Mouse (Mus musculus) heart, embryonic 16.5 days (tissue): ENCODE results near the gene Tmem63a. TPM values are rescaled to one million over a fixed set of nuclear protein-coding genes. Genes with fewer than 3 reads are reported as not detected.

Experiments
- ATAC-seq: fragments of 200-750 bp; cut with Nextera tagmentation; replicated peaks from 2 replicates; pipeline ENCODE4 v1.8.0; 2017; ENCODE audit warnings: moderate number of reproducible peaks; ENCODE audit not compliant: insufficient read depth, low FRiP score; ENCODE audit errors: extremely low read depth
- H3K27ac ChIP-seq: fragments of 300-500 bp; sonication (generic); 2 replicates; pipeline ENCODE4 v1.5.1; 2014; ENCODE audit warnings: mild to moderate bottlenecking, low read length, control low read depth, moderate library complexity
- H3K27me3 ChIP-seq: fragments of 300-500 bp; sonication (generic); 2 replicates; pipeline ENCODE4 v1.6.1; 2014; ENCODE audit warnings: low read length, mixed read lengths; ENCODE audit not compliant: control insufficient read depth, insufficient read depth
- H3K36me3 ChIP-seq: fragments of 300-500 bp; sonication (generic); 2 replicates; pipeline ENCODE4 v1.6.1; 2014; ENCODE audit not compliant: control insufficient read depth, insufficient read depth
- H3K4me1 ChIP-seq: fragments of 300-500 bp; sonication (generic); 2 replicates; pipeline ENCODE4 v1.6.1; 2014; ENCODE audit warnings: low read length, mixed read lengths; ENCODE audit not compliant: control insufficient read depth, insufficient read depth
- H3K4me2 ChIP-seq: fragments of 300-500 bp; sonication (generic); 2 replicates; pipeline ENCODE4 v1.6.1; 2014; ENCODE audit warnings: low read depth, mild to moderate bottlenecking, control low read depth, low read length
- H3K4me3 ChIP-seq: fragments of 300-500 bp; sonication (generic); 2 replicates; pipeline ENCODE4 v1.5.1; 2014; ENCODE audit warnings: mild to moderate bottlenecking, control low read depth, low read length
- H3K9ac ChIP-seq: fragments of 300-500 bp; sonication (generic); 2 replicates; pipeline ENCODE4 v1.6.1; 2014; ENCODE audit warnings: low read length, control low read depth
- H3K9me3 ChIP-seq: fragments of 300-500 bp; sonication (generic); replicated peaks from 2 replicates; pipeline ENCODE4 v1.6.1; 2016; ENCODE audit warnings: low read length; ENCODE audit not compliant: control insufficient read depth
- WGBS: fragments of 180-500 bp; shearing (Covaris S2); extraction: QIAGEN DNeasy Blood & Tissue Kit; methylation state at CpG from one replicate; pipeline ENCODE4 v1.1.7; 2014; 5-methylcytosine and 5-hydroxymethylcytosine counted together
- polyA plus RNA-seq: library from polyadenylated mRNA; unstranded; fragments of >200 nt; fragmentation: Nextera tagmentation; extraction: Ambion mirVana; gene quantifications from 2 replicates; pipeline ENCODE4 v1.2.1, GENCODE M21; 2015

Tmem63a gene
- polyA plus RNA-seq, 1 experiment from 2014 or later, result 11.2 TPM

DNA sequence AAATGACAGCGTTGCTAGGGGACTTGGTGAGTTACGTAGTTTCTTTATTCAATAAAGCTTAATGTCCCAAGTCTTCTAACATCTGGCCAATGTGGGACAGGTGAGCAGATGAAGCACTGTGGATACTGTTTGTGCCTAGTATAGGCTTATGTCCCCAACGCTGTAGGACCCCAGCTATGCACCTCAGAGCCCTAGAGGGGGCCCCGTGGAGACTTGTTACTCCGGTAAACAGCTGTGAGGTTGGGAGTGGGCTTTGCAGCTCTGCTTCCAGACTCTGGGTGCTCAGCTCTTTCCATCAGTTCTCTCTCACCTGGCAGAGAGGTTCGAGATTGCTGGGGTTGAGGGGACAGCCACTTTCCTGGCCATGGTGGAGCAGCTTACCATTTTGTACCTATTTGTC lies 36.8 kb upstream of the Tmem63a start:
- Histone ChIP-seq H3K9me3 (no peaks in the 10 kb centered on the region), H3K27ac (no peak overlapping the region), H3K9ac (peak overlapping the region; percentile 85; the same call in 1 of the 2 replicates), H3K4me2 (peak overlapping the region; percentile 89), H3K4me1 (peaks cover 12% of the 10 kb centered on the region), H3K4me3 (peak overlapping the region; percentile 79), H3K27me3 (no peaks in the 10 kb centered on the region), H3K36me3 (peaks cover 5% of the 10 kb centered on the region)
- 66% methylated on average over 6 of the region's 6 CpGs for WGBS
- no peak for ATAC-seq

DNA sequence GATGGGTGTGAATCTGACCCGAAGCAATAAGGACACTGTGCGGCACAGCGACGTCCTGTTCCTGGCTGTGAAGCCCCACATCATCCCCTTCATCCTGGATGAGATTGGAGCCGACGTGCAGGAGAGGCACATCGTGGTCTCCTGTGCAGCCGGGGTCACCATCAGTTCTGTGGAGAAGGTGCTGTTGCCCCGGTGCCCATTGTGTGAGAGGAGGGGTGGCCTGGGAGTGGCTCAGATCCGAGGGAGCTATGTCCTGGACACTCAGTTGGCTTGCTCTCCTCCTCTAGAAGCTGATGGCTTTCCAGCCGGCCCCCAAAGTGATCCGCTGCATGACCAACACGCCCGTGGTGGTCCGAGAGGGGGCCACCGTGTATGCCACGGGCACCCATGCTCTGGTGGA lies 36.3 kb upstream of the Tmem63a start:
- H3K27me3 ChIP-seq, result no peaks in the 10 kb centered on the region
- H3K27ac ChIP-seq, result no peak overlapping the region
- no peak for ATAC-seq
- H3K4me2 ChIP-seq, result no peak overlapping the region
- no peaks in the 10 kb centered on the region for H3K9me3 ChIP-seq
- H3K9ac ChIP-seq, result no peak overlapping the region
- no peak overlapping the region for H3K4me3 ChIP-seq
- peaks cover 5% of the 10 kb centered on the region for H3K36me3 ChIP-seq
- 93% methylated on average over 17 of the region's 17 CpGs for WGBS
- H3K4me1 ChIP-seq, result peaks cover 12% of the 10 kb centered on the region

DNA sequence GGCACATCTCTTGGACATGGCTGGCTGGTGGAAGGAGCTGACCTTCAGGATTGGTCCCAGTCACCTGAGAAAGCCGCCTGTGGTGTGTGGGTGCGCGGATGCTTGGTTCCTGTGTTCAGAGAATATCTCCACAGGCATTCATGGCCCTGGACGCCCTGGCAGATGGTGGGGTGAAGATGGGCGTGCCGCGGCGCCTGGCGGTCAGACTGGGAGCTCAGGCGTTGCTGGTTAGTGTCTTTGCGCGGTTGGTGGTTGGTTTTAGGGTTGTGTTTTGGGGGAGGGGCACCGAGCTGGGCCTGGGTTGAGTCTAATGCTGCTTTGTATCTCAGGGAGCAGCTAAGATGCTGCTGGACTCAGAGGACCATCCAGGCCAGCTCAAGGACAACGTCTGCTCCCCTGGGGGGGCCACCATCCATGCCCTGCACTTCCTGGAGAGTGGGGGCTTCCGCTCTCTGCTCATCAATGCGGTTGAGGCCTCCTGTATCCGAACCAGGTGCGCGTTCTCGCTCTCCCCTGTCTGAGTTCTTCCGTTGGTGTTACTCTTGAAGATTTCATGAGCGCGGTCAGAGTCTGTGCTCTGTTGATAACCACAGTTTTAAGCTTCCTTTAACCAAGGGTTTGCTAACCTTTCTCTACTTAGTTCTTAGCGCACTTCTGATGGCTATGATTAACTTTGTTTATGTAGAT lies 35.5 kb upstream of the Tmem63a start:
- Histone ChIP-seq H3K9me3 (no peaks in the 10 kb centered on the region), H3K36me3 (peaks cover 5% of the 10 kb centered on the region), H3K4me1 (peaks cover 12% of the 10 kb centered on the region), H3K27ac (no peak overlapping the region), H3K4me3 (no peak overlapping the region), H3K4me2 (no peak overlapping the region), H3K9ac (no peak overlapping the region), H3K27me3 (no peaks in the 10 kb centered on the region)
- no peak for ATAC-seq
- WGBS, result 89% methylated on average over 24 of the region's 24 CpGs

DNA sequence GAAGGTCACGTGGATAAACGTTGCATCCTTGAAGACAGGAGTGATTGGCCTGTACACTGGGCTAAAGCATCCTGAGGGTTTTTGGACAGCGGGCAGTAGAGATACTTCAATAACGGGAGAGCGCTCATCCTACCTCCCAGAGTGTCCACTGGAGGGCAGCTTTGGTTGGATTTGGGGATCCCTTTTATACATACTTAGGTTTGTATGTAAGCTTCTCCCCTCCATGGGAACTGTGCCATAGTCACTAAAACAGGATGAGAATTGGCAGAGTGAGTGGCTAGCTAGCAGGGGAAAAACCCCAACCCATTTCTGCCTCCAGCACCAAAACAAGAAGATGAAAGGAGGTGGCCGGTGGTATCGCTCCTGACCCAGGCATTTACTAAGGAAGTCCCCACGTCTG lies 31.0 kb upstream of the Tmem63a start:
- Histone ChIP-seq H3K27me3 (no peaks in the 10 kb centered on the region), H3K4me3 (no peak overlapping the region), H3K9ac (no peak overlapping the region), H3K4me2 (peak overlapping the region; percentile 44), H3K36me3 (peaks cover 5% of the 10 kb centered on the region), H3K9me3 (no peaks in the 10 kb centered on the region), H3K4me1 (peaks cover 11% of the 10 kb centered on the region; the same call in 1 of the 2 replicates), H3K27ac (no peak overlapping the region)
- 41% methylated on average over 8 of the region's 8 CpGs for WGBS
- no peak for ATAC-seq

DNA sequence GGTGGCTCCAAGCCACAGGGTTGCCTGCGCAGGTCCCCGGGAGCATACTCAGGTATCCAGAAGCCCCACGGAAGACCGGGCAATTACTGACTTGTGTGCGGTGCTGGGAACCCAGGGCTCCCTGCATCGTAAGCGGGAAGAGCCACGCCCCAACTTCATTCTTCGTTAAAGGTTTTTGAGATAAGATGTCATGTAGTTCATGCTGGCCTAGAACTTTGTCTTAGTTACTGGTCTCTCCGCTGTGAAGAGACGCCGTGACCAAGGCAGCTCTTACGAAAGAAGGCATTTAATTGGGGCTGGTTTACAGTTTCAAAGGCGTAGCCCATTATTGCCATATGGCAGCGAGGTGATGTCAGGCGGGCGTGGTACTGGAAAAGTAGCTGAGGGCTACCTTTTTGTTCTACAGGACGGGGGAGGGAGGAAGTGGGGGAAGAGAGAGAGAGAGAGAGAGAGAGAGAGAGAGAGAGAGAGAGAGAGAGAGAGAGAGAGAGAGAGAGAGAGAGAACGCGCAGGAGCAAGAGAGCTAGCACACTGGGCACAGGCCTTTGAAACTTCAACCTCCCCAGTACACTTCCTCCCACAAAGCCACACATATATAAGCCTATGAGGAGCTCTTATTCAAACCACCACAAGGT lies 30.4 kb upstream of the Tmem63a start:
- H3K4me2 ChIP-seq, result peak overlapping the region; percentile 44
- H3K4me3 ChIP-seq, result no peak overlapping the region
- H3K27ac ChIP-seq, result no peak overlapping the region
- peaks cover 11% of the 10 kb centered on the region; the same call in 1 of the 2 replicates for H3K4me1 ChIP-seq
- H3K9me3 ChIP-seq, result no peaks in the 10 kb centered on the region
- WGBS, result 47% methylated on average over 20 of the region's 20 CpGs
- H3K9ac ChIP-seq, result no peak overlapping the region
- ATAC-seq, result no peak
- H3K27me3 ChIP-seq, result no peaks in the 10 kb centered on the region
- H3K36me3 ChIP-seq, result peaks cover 5% of the 10 kb centered on the region

DNA sequence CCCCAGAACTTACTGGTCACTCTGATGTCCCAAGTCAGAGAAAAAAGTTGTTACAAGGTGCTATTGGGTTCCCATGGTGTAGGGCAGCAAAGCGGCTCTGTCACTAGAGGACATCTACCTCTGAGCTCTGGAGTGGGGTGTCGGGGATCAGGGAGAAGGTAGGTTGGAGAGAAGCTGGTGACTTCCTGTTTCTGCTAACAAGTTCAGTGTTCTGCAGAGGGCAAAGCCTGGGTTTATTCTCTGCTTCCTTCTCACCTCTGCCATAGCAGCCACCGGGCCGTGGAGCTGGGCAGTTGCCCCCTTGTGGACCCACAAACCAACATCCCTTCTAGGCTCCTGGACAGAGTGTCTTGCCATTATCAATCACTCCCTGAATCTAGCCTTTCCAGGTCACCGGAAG lies 29.4 kb upstream of the Tmem63a start:
- 72% methylated on average over 5 of the region's 5 CpGs for WGBS
- H3K4me2 ChIP-seq, result no peak overlapping the region
- H3K4me3 ChIP-seq, result no peak overlapping the region
- no peak for ATAC-seq
- peaks cover 1% of the 10 kb centered on the region; the same call in 1 of the 2 replicates for H3K36me3 ChIP-seq
- H3K9ac ChIP-seq, result no peak overlapping the region
- no peaks in the 10 kb centered on the region for H3K27me3 ChIP-seq
- H3K4me1 ChIP-seq, result peaks cover 11% of the 10 kb centered on the region; the same call in 1 of the 2 replicates
- H3K9me3 ChIP-seq, result no peaks in the 10 kb centered on the region
- no peak overlapping the region for H3K27ac ChIP-seq

DNA sequence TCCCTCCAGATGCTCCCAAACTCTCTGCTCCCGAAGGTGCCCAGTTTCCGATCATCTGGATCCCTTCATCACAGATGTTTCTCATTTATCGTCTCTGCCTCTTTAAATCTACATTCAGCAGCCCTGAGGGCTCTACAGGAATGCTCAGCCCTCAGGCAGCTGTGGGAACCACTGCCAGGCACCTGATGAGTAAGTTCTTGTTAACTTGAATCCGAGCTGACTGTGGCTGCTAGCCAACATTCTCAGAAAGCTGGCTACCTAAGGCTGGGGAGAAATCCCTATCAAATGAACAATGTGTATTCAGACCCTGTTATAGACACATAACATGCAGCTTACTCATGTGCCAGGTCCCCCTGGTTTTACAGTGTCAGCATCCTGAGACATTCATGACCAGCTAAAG lies 28.3 kb upstream of the Tmem63a start:
- WGBS, result 36% methylated on average over 4 of the region's 4 CpGs
- Histone ChIP-seq H3K9ac (0 out of 2 replicates have a peak overlapping the region, but pooled peaks have one; percentile 37), H3K9me3 (no peaks in the 10 kb centered on the region), H3K36me3 (no peaks in the 10 kb centered on the region), H3K4me1 (peaks cover 11% of the 10 kb centered on the region; the same call in 1 of the 2 replicates), H3K4me3 (no peak overlapping the region), H3K4me2 (no peak overlapping the region), H3K27ac (peak overlapping the region; percentile 25; the same call in 1 of the 2 replicates), H3K27me3 (no peaks in the 10 kb centered on the region)
- ATAC-seq, result 0 out of 2 replicates have a peak, but pooled peaks have one; percentile 33

DNA sequence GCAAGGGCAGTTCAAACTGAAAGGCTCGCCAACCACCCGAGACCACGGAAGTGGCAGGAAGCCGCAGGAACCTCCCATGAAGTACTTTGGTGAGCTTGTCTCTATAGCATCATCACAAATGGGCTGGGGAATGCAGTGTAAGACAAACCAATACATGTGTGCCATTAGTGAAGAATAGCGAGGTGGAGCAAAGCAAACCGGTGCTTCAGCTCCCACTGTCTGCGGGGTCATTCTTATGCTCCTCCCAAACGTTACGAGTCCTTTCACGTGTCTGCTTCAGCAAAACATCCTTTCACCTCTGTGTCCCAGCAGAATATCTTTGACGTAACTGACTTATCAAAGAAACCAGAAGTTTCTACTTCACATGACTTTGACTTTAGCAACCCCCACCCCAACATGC lies 25.7 kb upstream of the Tmem63a start:
- Histone ChIP-seq H3K27ac (no peak overlapping the region), H3K9ac (no peak overlapping the region)
- 86% methylated on average over 11 of the region's 11 CpGs for WGBS

DNA sequence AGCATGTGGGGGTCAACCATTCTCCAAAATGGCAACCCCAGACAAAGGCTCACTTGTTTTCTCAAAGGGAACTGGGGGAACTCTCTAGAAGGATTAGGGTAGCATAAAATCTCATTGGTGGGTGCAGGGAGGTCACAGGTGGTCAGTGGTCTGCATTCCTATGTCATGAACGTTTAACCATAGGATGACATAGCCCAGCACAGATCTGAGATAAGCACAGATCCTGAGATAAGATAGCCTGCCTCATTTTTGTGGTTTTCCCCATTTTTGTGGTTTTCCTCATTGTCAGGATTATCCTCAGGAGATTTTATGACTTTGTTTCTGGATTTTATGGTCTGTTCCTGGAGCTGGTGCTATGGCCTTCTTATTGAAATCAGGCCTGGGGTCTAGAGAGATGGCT lies 25.1 kb upstream of the Tmem63a start:
- Histone ChIP-seq H3K9me3 (no peaks in the 10 kb centered on the region), H3K36me3 (no peaks in the 10 kb centered on the region), H3K9ac (no peak overlapping the region), H3K4me1 (peaks cover 11% of the 10 kb centered on the region; the same call in 1 of the 2 replicates), H3K4me2 (no peak overlapping the region), H3K4me3 (no peak overlapping the region), H3K27ac (no peak overlapping the region), H3K27me3 (no peaks in the 10 kb centered on the region)
- no peak for ATAC-seq
- WGBS, result 27% methylated on average over 1 of the region's 1 CpGs

More for the DNA sequence above, 25.7 kb upstream of the Tmem63a start:
- H3K4me3 ChIP-seq, result no peak overlapping the region
- no peaks in the 10 kb centered on the region for H3K27me3 ChIP-seq
- H3K9me3 ChIP-seq, result no peaks in the 10 kb centered on the region
- no peak overlapping the region for H3K4me2 ChIP-seq
- no peak for ATAC-seq
- H3K36me3 ChIP-seq, result no peaks in the 10 kb centered on the region
- H3K4me1 ChIP-seq, result peaks cover 11% of the 10 kb centered on the region; the same call in 1 of the 2 replicates
